Mouse (Mus musculus) thymus, postnatal 36 days (tissue): ENCODE results near the gene Faiml.

Source experiments
- DNase-seq, 2 experiments: peaks; one replicate each; pipeline ENCODE4 v3.0.0; 2022; ENCODE audit warnings: mixed read lengths in 2 of 2

The Faiml gene

DNA sequence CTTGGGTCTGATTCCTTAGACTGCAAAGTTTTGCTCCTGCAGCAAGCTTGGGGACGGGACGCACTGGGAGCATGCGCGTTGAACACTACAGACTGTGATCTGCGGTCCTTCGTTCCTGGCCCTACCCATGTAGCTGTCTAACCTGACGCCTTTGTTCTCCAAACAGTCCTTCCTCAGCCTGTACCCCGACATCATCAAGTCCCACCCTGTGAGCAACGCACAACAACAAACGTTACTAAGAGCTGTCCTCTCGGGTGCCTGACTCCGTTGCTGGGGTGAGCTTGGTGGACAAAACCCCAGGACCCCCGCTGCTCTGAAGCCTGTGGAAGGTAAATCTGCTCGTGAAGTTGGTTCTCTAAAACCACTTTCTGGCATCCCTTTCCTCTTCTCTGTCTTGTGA is at the start of gene Faiml:
Faiml (minus strand) TSS at position 101 of the 400 bp plus-strand sequence.
- no peak for DNase-seq

DNA sequence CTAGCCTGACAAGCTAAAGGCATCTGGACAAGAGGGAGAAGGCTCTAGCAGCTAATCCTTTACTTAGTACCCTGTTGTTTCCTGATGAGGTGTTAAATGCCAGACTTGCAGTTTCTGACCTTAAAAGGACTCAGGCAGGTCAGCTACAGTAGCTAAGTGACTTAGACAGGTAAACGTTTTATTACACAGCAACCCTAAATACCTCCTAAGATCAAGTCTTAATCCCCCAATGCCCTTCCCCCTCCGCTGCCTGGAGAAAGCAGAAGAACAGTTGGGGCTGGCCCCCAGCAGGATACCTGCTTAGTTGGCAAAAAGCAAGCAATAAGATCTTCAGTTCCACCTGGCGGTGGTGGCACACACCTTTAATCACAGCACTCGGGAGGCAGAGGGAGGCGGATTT is 21.9 kb upstream of the Faiml start:
- DNase-seq = no peak

DNA sequence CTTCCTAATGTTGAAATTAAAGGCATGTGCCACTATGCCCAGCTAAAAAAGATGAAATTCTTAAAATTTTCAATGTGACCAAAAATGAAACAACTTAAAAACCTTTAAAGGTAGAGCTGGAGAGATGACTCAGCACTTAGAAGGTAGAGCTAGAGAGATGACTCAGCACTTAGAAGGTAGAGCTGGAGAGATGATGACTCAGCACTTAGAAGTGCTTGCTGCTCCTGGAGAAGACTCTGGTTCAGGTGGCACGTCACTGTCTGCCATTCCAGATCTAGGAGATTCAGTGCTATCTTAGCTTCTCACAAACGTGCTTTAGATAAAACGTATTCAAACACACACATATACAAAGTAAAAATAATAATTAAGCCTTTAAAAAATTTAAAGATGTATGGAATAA is 19.8 kb upstream of the Faiml start:
- no peak for DNase-seq

DNA sequence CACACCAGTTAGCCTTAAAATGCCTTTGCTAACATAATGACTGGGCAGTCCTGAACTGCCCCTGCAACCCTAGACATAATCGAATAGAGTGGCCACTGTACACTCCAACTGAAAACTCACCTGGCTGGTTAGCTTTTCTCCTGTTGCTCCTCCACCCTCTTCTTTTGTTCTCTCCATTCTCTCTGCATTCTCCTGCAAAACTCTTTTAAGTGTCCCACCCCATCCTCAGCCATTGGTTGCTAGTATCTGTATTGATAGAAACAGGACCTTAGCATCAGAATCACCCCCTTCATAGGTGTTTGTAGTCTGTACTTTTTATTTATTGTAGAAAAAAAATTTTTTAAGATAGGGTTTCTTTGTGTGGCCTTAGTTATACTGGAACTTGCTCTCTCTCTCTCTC is 19.2 kb upstream of the Faiml start:
- DNase-seq = no peak

- no peak for DNase-seq
Observed at GRCm38 (mm10) chr9:99253861-99254260, 16.8 kb upstream of the Faiml start.

GRCm38 (mm10) chr9:99248906-99249305 is 11.9 kb upstream of the Faiml start:
- no peak for DNase-seq

DNA sequence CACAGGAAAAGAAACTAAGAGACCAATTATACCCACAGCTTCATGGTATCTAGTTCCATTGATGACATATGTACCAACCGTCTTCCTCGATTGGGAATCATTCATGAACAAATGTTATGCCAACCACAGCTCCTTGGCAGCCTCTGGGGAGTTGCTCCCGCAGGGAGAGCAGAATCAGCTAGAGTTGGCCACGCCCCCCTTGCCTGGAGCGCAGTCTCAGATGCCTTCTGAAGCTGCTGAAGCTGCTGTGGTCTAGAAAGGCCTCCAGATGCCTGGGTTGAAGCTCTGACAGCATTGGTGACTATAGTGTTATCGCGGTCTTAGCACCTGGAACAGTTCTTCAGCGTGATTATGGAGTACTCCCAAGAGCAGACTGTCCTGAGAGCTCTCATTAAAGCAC is 11.3 kb upstream of the Faiml start:
- DNase-seq = no peak

GRCm38 (mm10) chr9:99243895-99244293 is 6.9 kb upstream of the Faiml start:
- peak in 1 of 2 experiments; percentile 5 for DNase-seq

- DNase-seq = peak; percentile 97 to 98
Observed at GRCm38 (mm10) chr9:99243190-99243894, 6.3 kb upstream of the Faiml start, which contains the start of gene Cep70. Gene Cep70 (plus strand): TSS chr9:99243367.

DNA sequence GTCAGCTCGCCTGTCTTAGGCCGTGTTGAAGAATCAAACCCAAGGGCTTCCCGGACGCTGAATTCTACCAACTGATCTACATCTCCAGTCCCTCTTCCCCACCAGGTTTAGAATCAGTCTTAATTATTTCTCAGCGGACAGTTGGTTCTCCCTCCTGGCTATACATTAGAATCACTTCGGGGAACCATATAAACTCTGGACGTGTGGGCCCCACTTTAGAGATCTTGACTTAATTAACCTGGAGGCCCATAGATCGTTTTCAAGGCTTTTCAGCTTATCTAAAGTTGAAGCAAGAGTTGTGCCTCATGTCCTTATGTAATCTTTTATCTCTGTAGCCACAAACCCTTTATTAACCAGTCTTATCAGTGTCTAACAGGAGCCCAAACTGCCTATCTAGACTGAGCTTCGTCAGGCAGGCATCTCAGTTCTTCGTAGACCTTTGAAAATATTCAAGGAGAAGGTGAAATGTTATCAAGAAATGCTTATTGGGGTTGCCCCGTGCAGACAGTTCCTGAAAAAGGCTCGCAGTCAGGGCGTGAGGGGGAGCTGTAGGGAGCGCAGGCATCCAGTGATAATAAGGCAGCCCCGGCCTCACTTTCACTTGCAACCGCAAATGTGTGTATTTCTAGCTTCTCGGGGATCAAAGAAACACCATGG is 5.6 kb upstream of the Faiml start:
- no peak for DNase-seq

- DNase-seq = peak; percentile 21 to 38
Observed at GRCm38 (mm10) chr9:99242035-99242434, 5.0 kb upstream of the Faiml start.

GRCm38 (mm10) chr9:99240571-99240970 is 3.5 kb upstream of the Faiml start:
- DNase-seq = no peak

GRCm38 (mm10) chr9:99239256-99239655 is 2.2 kb upstream of the Faiml start:
- DNase-seq = no peak

DNA sequence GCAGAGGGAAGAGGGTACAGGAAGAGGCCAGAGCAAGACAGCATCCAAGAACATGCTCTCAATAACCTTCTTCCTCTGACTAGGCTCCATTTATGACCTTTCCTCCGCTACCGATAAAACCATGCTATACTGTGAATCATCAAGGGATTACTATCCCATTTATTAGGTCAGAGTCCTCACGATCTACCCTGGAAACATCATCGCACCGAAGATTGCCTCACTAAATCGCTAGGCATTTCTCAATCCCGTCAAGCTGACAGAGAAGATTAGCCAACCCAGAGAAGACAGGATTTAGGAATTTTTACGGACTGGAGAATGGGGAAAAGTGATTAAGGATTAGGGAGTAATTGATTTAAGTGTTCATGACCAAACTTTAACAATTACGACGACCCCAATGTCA is 1.2 kb upstream of the Faiml start:
- no peak for DNase-seq

DNA sequence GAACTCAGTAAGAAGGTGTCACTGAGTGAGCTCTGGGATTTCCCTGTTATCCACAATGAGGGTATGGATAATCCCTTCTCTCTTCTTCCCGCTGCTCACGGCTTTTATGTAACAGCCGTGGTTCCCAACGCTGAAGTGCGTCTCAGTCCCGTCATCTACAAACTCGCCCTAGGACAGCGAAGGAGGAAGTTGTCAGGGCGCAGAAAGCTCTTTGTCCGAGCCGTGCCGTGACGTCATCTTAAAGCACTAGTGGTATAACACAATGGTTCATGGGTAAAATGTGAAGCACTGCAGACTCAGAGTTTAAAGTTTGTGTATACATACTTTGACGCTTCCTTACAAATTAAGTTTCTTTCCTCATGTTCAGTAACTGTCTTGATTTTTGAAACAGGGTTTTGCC is 7.6 kb downstream of the Faiml start:
- no peak for DNase-seq

DNA sequence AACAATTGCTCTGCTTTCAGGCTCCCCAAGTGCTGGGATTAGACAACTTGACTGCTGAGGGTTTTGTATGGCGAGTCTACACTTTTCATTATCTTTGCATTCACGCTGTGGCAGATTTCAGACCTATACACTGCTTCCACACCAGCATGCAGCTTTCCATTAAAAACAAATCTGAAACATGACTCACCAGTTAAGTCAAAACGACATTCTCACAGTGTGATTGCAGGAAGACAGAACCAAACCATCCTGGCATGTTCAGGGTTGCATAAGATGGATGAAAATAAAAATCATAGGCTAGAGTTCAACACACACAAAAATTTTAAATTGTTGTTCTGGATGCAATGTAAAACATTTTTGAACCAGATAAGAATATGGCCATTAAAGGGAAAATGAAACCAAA is 12.5 kb downstream of the Faiml start:
- DNase-seq = no peak

- DNase-seq = no peak
Observed at GRCm38 (mm10) chr9:99221636-99222035, 15.4 kb downstream of the Faiml start.

DNA sequence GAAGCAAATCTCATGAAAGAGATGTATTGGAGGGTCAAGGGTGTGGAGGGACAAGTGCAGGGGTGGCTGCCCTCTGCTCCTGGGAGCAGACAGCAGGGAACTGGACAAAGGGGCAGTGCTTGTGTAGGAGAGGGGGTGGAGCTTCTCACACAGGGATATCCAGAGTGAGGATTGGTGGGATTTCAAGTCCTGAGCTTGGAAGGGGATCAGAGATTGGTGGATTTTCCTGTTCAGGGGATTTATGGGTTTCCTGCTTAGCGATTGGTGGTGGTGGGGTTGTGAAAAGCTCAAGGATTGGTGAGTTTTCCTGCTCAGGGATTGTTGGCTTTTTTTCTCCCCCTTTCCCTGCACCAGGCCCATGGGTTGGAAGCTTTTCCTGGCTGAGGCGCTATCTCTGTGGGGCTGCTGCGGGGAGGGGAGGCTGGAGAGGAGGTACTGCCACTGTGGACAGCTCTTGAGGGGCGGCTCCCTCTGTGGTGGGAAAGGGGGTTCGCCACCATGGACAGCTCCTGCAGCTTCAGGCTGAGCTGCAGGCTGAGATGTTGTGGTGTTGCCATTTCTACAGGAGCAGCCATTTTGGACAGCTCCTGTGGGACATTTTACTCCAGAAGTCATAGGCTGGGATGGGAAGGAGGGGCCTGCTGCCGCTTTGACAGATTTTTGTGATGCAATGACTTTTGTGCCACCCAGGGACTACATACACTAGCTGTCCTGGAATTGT is 18.9 kb downstream of the Faiml start:
- peak in 1 of 2 experiments; percentile 12 for DNase-seq

DNA sequence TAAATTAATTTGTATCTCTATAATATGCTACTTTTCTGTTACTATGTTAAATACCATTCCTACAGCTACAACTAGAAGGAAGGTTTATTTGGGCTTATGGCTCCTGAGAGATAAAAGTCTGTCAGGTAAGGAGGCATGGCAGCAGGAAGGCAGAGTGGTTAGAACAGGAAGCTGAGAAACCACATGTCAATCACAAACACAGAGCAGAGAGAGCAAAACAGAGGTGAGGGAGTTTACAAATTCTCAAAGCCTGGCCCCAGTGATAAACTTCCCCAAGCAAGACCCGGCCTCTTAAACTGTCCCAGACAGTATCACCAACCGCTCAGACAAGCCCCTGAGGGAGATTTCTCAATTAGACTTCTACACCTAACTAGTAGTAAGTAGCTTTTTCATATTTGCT is 20.9 kb downstream of the Faiml start:
- no peak for DNase-seq

GRCm38 (mm10) chr9:99212643-99213042 is 24.4 kb downstream of the Faiml start:
- DNase-seq = no peak

- no peak for DNase-seq
Observed at GRCm38 (mm10) chr9:99183043-99183670, 53.9 kb downstream of the Faiml start.

- DNase-seq = no peak
Observed at GRCm38 (mm10) chr9:99182121-99182520, 54.9 kb downstream of the Faiml start.

GRCm38 (mm10) chr9:99180272-99180671 is 56.8 kb downstream of the Faiml start:
- DNase-seq = no peak
